Mouse (Mus musculus): ENCODE results near the gene Celf2.
"Not testable (repeated sequence)": the region's sequence is repeated elsewhere in the genome, so short reads cannot be mapped to it uniquely, and the experiment has no call there.

The Celf2 gene

DNA sequence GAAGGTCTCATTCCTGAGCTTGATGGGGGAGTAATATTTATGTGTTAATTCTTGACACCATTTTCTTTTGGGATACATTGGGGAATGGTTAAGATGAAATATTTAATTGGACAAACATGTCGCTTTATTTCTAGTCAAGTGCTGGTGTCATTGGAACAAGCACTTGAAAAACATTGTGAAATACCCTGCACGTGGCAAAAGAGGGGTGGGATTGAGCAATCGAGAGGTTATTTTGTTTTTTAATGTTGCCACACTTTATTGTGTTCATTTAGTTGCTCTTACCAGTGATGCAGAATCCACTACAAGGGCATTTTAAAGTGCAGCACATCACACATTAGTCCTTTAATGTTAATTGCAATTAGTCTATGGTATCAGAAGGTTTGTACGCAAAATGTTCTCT, 242.2 kb downstream of the Celf2 start:
- DNase-seq (ENCODE audit: low spot score in 2 of 2): no peak

DNA sequence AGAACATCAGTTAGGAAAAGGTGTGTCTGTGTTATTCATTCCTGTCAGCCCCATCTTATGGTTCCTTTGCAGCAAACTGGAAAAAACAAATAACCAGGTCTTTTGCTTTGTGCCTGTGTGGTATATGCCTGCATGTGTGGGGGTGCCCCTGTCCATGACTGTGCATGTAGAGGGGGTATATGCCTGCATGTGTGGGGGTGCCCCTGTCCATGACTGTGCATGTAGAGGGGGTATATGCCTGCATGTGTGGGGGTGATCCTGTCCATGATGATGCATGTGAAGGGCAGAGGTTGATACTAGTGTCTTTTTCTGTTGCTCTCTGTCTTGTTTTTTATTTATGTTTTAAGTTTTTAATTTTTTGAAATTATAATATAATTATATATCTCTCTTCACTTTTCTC, 246.7 kb downstream of the Celf2 start:
- not testable (repeated sequence) for DNase-seq (ENCODE audit: low spot score in 2 of 2)

DNA sequence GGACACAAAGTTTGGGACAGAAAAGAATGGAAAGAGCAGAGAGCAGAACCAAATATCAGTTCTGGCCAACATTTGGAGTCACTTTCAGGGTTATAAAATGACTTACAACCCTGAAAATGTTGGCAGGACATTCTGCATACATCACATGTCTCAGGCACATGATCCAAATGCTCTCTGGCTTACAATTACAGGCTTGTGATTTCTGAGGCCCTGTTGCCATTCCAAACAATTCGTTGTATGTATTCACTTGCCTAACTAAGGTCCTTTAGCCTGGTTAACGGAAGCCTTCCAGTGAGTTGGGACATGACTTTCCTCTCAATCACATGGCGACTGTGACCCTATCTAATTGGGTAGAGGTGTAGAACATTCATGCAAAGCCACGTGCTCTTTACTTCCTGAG, 249.2 kb downstream of the Celf2 start:
- DNase-seq (ENCODE audit: low spot score in 2 of 2): no peak

DNA sequence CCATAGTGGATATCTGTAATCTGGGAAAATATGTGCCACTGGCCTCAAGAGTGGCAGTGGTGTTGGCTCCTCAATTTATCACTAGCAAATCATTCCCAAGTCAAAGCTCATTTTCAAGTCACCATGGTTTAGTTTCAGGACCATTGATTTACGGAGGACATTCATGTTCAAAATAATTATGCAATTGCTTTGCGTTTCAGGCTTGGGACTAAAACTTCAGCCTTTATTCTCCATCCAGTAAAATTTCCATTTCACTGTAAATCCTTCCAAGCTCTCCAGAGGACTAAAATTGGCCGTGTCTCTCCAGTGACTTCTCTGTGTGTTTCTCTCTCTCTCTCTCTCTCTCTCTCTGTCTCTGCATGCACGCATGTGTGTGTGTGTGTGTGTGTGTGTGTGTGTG, 249.7 kb downstream of the Celf2 start:
- no peak for DNase-seq (ENCODE audit: low spot score in 2 of 2)

DNA sequence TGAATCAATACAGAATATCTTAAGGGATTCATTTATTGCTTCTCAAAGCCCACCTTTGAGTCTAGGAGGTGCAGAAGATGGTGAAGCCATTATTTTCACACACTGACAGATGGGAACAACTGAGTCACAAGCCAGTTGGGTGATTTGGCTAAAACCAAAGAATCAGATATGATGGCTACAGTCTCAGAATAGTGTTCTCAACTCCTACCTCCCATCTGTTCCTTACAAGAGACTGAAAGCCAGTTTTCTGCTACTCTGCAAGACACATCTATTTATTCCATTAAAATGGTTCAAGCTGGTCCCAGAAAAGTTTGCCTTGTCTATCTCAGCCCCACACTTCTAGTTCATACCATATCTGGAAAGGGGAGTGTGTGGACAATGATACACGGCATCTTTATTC, 253.3 kb downstream of the Celf2 start:
- DNase-seq (ENCODE audit: low spot score in 2 of 2): no peak

DNA sequence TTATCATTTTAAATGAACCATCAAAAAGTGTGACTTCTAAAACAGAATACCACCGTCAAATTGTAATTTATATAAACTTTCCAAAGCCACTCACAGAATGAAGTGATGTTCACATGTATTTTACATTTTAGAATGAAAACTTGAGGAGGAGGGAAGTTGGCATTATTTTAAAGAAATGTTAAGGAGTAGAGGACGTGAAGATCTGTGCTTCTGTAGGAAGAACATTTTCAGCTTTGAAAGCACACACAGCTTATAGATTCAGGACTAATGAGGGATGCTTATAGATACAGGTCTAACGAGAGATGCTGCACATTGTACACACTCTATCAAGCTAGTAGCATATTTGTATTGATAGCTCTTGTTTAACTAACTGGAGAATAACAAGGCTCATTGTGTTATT, 254.0 kb downstream of the Celf2 start:
- DNase-seq (ENCODE audit: low spot score in 2 of 2): no peak

DNA sequence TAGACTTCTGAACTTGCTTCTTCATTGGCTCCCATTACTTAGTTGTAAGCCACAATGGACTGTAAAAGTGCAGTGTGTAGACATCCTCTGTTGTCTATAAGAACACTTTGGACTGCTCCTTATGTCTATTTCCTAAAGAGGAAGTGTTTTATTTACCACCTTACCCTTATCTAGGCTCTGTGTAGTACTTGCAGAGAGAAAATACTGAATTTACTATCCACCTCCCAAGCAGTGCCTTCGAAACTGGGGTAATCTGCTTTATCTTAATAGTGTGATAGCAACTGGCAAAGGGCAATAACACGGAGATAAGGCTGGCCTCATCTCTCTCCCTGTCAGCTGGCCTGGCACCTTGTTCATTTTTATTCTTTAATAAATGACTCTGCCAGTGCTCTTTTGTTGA, 259.0 kb downstream of the Celf2 start:
- no peak for DNase-seq (ENCODE audit: low spot score in 2 of 2)

DNA sequence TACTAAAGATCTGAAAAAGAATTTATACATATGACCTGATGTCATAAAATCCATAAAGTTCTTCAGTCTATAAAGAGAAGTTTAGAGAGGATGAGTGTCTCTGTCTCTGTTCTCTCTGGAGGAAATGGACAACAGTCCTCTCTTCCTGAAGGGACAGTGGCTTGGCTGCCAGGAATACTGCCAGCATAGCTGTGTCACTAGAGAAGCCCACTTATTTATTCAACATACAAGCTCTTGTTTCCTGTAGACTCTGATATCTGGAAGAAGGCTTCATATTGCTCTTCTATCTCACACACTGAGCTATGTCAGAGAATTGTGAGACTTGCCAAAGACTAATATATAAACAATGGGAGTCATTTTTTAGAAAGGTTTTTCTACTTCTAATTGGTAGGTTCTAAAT, 260.4 kb downstream of the Celf2 start:
- DNase-seq (ENCODE audit: low spot score in 2 of 2): no peak

DNA sequence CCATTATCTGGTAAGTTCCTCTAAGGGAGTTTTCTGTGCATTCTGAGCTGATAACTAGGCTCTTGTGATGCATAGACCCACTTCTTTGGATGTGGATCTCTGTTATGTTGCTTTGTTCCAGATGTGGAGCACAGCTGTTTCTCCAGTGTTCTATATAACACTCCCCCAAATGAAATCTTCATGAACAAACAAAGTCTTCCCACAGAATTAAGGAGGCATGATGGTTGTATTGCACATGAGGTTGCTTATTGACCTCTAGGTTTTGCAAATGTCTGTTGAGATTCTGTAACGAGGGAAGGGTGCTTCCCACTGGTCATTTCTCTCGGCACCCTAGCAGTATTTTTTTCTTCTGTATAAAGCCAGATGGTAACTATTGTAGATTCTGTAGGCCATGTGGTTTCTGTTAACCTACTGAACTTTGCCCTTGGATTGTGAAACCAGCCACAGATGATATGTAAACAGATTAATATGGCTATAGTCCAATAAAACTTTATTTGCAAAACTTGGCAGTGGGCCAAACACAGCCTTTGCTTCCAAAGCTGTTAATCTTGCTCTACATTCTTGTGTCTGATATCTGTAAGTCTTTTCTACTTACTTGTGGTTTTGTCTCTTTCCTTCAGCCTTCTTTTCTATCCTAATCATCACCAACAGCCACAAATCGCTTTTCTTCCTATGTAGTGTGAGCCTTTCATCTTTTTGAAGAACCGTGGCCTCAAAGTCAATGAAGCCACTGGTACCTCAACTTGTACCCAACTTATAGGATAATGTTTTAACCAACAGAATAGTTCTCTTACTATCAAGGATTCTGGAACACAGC, 263.2 kb downstream of the Celf2 start:
- DNase-seq (ENCODE audit: low spot score in 2 of 2): peak; percentile 37 to 71

DNA sequence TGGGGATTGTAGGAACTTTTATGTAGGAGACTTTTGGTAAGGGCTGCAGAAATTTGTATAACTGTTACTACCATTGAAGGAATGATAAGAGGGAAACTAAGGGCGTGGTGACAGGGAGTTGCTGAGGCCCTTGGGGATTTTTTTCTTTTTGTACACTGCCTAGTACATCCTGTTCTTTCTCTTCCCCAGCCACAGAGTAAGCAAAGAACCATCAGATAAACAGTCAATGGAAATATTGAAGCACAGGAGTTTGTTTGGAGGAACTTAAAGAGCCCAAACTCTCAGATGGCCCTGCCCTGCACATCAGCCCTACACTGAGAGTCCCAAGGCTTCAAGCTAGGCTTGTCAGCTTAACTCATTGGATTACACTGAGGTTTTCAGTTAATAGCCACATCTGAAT, 267.2 kb downstream of the Celf2 start:
- DNase-seq (ENCODE audit: low spot score in 2 of 2): no peak

DNA sequence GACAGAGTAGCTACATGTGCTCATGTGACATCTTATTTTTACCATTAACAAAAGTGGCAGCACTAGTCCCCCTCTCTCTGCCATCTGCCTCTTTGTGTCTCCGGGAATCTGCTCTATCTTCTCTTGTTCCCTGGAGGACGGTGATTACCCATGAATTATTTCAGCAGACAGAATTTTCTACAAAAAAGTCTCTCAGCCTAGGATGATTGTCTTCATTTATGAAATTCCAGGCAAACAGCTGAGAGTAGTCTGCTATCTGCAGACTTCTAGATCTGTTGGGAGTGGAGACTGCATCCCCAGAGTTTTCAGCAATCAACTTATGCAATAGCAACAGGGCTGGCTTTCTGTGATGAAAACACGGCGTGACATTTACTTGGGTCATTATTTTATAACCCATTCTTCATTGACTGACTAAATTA, 267.8 kb downstream of the Celf2 start:
- DNase-seq (ENCODE audit: low spot score in 2 of 2): no peak

DNA sequence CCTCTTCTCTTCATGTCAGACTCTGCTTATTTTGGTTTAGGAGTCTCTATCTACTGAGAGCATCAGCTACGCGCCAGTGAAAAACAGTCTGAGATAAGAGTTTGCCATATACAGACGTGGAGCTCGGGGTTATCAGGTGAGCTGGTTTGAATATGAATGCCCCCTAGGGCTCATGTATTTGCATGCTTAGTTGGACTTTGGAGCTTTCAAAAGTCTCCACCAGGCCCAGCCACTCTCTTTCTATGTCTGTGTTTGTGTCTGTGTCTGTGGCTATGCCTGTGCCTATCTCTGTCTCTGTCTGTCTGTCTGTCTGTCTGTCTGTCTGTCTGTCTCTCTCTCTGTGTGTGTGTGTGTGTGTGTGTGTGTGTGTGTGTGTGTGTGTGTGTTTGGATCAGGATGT, 272.1 kb downstream of the Celf2 start:
- no peak for DNase-seq (ENCODE audit: low spot score in 2 of 2)

DNA sequence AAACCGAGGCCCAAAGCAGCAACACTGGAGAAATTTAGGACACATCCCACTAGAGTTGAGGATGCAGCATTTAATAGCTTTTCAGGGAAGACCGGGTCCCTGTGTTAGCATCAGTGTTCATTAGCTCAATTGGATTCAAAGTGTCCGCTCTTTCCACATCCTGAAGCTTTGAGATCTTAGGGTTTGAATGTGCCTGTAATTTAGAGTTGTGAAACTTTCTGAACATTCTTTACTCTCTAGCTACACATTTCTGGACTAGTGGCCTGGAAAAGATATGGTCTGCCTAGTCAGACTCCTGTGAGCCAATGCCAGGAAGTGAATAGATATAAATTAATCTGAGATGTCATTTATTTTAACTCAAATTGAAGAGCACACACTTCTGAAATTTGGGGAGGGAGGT, 272.9 kb downstream of the Celf2 start:
- DNase-seq (ENCODE audit: low spot score in 2 of 2): no peak

DNA sequence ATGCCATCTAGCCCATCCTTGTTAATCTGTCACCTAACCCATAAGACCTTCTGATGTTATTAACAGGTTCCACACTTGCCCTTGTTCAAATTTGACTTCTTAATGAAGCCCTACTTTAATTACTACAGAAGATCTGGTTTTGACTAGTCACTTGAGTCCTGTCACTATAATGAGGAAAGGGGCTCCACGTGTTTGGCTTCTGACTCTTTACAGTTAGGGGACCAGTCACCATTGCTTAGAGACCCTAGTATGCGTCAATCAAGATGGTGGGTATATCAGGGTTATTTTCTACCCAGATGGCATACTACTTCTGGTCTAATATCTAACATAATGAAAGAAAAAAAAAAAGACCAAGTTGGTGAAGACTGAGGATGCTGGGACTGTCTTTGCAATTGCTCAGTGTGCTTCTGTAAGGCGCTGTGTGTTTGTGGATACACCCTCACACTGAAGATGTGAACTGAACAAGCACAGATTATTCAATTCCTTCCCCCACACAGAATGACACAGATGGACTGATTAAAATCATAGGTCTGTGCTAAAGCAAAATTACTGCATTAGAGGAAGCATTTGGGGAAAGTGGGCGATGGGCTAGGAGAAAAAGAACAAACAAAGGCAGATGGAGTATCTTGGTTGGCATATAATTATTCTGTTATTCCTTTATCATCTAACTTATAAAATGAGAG, 274.2 kb downstream of the Celf2 start:
- DNase-seq (ENCODE audit: low spot score in 2 of 2): no peak

DNA sequence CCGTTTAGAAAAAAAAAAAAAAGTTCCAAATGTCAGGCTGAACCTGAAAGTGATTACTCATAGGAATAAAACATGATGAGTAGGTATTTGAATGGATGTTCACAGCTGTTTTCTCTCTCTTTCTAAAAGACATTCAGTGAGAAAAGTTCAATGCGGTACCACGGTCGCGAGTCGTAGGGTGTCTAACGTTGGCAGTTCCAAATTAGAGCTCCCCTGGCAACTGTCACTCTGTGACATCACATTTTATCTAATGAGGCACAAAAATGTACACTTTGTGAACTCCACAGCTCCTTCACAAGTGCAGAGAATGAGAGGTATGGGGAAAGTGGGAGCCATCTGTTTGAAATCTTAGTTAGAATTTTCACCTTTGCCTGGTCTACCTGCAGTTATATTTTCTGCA, 274.8 kb downstream of the Celf2 start:
- no peak for DNase-seq (ENCODE audit: low spot score in 2 of 2)

DNA sequence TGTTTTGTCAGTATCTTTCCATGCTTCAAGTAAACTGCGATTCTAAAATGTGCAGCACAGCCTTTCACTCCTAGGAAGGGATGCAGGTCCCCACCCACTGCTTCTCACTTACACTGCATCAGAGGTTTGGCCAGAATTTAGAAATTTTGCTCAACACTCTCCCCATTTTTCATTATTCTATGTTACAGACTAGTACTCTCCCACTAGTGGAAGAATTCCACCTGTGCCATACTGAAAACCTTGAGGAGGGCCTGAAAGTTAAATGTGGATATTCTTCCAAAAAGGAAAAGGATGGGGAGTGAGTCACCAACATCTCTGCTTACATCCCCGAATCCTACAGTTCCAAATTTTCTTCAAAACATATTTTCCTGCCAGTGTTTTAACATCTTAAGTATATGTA, 276.0 kb downstream of the Celf2 start:
- DNase-seq (ENCODE audit: low spot score in 2 of 2): no peak

DNA sequence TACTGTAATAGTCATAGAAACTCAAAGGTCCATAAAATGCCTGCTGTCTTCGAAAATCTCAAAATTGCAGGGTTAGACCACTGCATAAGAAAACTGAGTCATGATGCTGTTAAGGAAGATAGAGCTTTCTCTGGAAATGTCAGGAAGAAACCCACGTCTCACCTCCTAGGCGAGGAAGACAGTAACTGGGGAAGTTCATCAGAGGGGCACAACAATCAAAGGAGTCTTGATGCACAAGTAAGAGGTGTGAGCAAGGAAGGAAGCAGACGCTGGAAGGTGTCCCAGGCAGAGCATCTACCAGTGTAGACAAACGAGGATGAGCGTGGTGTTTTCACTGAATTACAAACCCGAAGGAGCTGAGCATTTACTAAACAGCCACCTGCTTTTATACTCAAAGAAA, 282.6 kb downstream of the Celf2 start:
- no peak for DNase-seq (ENCODE audit: low spot score in 2 of 2)

DNA sequence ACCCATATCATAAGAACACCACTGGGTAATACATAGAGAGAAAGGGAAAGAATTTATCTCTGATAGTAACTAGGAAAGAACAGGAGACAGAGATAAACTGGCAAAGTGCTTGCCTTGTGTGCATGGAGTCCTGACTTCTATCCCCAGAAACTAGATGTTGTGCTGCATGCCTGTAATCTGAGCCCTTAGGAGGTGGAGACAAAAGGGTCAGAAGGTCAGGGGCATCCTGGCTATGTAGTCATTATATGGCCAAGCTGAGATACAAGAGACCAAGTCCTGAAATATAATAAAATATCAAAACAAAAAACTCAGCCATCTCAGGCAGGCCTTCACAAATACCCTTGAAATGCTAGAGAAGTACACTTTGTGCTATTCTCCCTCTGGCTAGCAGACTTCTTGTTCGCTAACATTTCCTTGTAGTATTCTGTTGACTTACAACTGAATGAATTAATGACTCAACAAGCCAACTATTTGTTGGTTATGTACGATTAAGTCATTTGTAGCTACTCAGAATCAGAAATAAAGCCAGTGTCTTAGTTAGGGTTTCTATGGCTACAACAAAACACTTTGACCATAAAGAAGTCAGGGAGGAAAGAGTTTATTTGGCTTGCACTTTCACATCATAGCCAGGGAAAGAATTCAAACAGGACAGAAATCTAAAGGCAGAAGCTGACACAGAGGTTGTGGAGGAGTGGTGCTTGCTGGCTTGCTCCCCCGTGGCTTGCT, 284.9 kb downstream of the Celf2 start:
- DNase-seq (ENCODE audit: low spot score in 2 of 2): no peak

DNA sequence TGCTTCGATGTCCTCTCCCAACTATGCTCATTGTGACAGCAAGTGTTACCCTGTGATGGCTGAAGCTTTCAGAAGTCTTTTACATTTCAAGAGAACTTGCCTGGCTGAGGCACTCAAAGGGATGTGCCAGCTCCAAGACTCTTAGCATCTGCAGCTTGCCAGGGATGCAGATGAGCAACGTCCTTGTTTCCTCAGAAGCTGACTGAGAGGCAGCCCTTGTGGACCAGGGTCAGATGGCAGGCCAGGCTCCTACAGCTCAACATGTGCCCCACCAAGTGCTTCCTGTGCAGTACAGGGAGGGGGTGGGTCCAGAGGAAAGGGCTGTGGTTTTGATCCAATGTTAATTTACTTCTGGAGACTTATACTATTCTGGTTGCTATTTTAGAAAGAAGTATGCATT, 285.8 kb downstream of the Celf2 start:
- DNase-seq (ENCODE audit: low spot score in 2 of 2): no peak

DNA sequence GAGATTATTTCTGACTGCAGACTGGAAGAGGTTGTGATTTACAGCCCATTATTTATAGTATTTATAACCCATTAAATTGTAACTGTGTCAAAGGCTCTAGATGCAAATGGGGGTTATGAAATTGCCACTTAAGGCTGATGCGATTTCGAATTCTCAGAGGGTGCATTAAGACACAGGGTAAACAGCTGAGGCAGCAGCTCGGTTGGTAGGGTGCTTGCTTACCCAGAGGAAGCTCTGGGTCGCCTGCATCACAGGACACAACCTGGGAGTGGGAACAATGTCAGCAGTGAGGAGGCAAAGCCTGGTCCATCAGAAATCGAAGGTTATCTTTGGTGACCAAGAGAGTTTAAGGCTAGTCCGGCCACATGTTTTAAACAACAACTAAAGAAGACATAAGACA, 286.5 kb downstream of the Celf2 start:
- DNase-seq (ENCODE audit: low spot score in 2 of 2): no peak

DNA sequence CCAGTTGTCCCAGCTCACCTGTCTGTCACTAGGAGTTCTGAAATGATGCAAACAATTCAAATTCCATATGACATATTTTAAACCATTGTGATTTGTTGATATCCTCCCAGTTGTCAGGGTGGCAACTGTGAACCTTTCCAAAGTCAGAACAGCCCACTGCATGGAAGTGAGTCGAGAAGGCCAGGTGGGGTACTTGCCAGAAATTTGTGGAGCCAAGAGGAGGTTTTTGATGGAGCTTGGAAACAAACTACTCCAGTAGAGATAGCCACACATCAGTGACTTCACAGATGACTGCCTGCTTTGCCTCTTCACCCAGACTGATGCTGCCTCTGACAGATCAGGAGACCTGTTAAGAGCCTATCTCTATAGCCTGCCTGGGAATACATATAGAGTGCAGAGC, 287.5 kb downstream of the Celf2 start:
- no peak for DNase-seq (ENCODE audit: low spot score in 2 of 2)

DNA sequence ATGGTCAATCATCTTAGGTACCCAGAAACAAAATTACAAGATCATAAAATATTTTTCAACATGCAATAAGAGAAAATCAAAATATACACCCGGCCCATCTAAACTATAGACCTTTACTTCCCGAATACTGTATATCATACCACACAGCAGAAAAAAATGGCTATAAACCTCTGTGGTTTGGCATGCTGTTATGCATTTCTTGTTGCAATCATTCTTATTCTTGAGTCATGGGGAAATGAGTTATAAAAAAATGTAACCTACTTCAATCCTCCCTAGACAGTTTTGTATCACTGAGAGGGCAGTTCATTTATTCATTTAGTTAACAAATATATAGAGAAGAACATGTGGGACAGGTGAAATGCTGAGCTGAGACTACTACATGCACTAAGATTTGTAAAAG, 291.3 kb downstream of the Celf2 start:
- no peak for DNase-seq (ENCODE audit: low spot score in 2 of 2)
